Mouse (Mus musculus): ENCODE measurements around the gene Dnal4. TPM values are rescaled to one million over a fixed set of nuclear protein-coding genes. Genes with fewer than 3 reads are reported as not detected.

The Dnal4 gene
- polyA plus RNA-seq, 1 experiment = 18.7 TPM

DNA sequence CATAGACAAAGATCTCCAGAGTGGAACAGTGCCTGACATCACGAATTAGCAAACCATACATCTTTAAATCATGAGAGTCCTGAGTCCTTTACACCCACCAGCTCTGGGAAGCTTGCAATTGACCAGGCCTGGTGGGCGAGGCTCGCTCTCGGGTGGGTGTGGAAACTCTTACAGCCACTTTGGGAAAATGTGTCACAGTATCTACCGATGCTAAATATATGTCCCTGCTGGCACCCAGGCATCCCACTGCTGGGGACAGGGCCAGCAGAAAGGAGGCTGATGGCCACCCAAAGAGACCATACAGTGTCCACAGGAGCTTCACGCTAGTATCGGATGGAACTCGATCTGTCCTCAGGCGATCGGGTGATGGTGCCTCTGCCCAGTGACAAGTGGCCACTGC, 20.9 kb upstream of the Dnal4 start:
- 84% methylated on average over 10 of the region's 10 CpGs for WGBS
- H3K4me1 ChIP-seq (ENCODE audit: control insufficient read depth, insufficient read depth, insufficient read length, low read length) = no peaks in the 10 kb centered on the region; the same call in 1 of the 2 replicates
- no peaks in the 10 kb centered on the region for H3K36me3 ChIP-seq (ENCODE audit: control insufficient read depth, insufficient read depth, low read length)
- no peak overlapping the region for H3K27ac ChIP-seq (ENCODE audit: insufficient read depth, low read depth, low read length)
- H3K27me3 ChIP-seq (ENCODE audit: control insufficient read depth, insufficient read depth, low read length) = peaks cover 16% of the 10 kb centered on the region; the same call in 1 of the 2 replicates
- TF ChIP-seq CTCF (IDR thresholded peaks at IDR 0.05; ENCODE audit: extremely low read depth, insufficient read length, insufficient replicate concordance, low read depth, low read length) = no peak
- TF ChIP-seq POLR2A (IDR thresholded peaks at IDR 0.05; ENCODE audit: low read depth, low read length) = no peak
- H3K4me3 ChIP-seq (ENCODE audit: low read depth, low read length) = no peak overlapping the region

DNA sequence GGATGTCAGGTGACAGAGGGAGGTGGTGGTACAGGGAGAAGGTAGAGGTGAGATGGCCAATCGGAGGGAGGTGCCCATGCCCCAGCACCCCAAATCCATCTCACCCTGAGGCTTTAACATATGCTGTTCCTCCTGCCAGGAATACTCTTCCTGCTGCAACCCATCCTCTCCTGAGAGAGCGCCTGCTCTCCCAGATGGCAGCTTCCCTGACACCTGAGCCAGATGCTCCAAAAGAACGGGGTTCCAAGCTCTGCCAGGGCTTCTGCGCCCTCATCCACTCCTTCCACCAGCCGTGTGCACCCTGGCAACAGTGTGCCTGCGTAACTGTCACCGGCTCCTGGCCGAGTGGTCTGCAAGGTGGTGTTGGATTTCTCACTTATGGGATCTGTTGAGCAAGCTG, 20.0 kb upstream of the Dnal4 start:
- Histone ChIP-seq H3K27me3 (ENCODE audit: control insufficient read depth, insufficient read depth, low read length) (peaks cover 10% of the 10 kb centered on the region; the same call in 1 of the 2 replicates), H3K4me1 (ENCODE audit: control insufficient read depth, insufficient read depth, insufficient read length, low read length) (no peaks in the 10 kb centered on the region), H3K4me3 (ENCODE audit: low read depth, low read length) (no peak overlapping the region), H3K27ac (ENCODE audit: insufficient read depth, low read depth, low read length) (no peak overlapping the region), H3K36me3 (ENCODE audit: control insufficient read depth, insufficient read depth, low read length) (no peaks in the 10 kb centered on the region)
- TF ChIP-seq CTCF (IDR thresholded peaks at IDR 0.05; ENCODE audit: extremely low read depth, insufficient read length, insufficient replicate concordance, low read depth, low read length) = no peak
- no peak for TF ChIP-seq POLR2A (IDR thresholded peaks at IDR 0.05; ENCODE audit: low read depth, low read length)
- 82% methylated on average over 8 of the region's 8 CpGs for WGBS

DNA sequence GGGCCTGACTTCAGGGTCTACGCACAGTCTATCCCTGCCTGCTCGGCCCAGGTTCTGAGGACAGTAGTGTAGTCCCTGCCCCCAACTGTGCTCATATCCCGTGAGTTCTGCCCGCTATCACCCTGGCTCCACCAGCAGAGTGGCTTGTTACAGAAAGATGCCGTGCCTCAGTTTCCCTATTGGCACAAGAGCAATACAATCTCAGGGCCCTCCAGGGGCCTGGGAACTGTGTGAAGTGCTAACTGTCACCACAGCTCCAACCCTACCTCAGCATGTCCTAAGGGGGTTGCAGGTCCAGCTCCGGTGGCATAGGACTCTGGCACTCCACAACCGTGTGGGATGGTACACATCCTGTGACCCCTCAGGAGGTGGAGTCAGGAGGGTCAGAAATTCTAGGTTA, 19.4 kb upstream of the Dnal4 start:
- Histone ChIP-seq H3K4me3 (ENCODE audit: low read depth, low read length) (no peak overlapping the region), H3K27me3 (ENCODE audit: control insufficient read depth, insufficient read depth, low read length) (peaks cover 4% of the 10 kb centered on the region; the same call in 1 of the 2 replicates), H3K4me1 (ENCODE audit: control insufficient read depth, insufficient read depth, insufficient read length, low read length) (no peaks in the 10 kb centered on the region), H3K36me3 (ENCODE audit: control insufficient read depth, insufficient read depth, low read length) (no peaks in the 10 kb centered on the region), H3K27ac (ENCODE audit: insufficient read depth, low read depth, low read length) (no peak overlapping the region)
- whole genome bisulfite sequencing = 83% methylated on average over 7 of the region's 7 CpGs
- TF ChIP-seq POLR2A (IDR thresholded peaks at IDR 0.05; ENCODE audit: low read depth, low read length) (no peak), CTCF (IDR thresholded peaks at IDR 0.05; ENCODE audit: extremely low read depth, insufficient read length, insufficient replicate concordance, low read depth, low read length) (no peak)

DNA sequence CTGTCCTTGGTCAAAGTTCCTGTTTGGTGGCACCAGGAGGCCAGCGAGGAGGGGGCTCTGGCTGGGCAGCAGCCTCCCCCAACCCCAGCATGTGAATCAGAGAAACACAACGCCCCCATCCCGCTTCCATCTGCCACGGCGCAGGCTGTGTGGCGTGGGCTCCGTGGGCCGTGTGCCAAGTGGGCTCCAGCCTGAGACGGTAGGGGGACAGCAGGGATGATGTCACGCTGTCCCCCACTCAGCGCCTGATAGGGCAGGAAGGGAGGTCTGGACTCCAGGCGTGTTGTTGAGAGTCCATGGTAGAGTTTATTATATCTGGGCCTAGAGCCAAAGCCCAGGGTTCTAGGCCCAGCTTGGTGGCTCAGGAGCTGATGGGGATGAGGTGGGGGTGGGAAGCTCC, 18.6 kb upstream of the Dnal4 start:
- Histone ChIP-seq H3K4me1 (ENCODE audit: control insufficient read depth, insufficient read depth, insufficient read length, low read length) (no peaks in the 10 kb centered on the region), H3K36me3 (ENCODE audit: control insufficient read depth, insufficient read depth, low read length) (no peaks in the 10 kb centered on the region), H3K27ac (ENCODE audit: insufficient read depth, low read depth, low read length) (no peak overlapping the region), H3K27me3 (ENCODE audit: control insufficient read depth, insufficient read depth, low read length) (no peaks in the 10 kb centered on the region), H3K4me3 (ENCODE audit: low read depth, low read length) (no peak overlapping the region)
- TF ChIP-seq POLR2A (IDR thresholded peaks at IDR 0.05; ENCODE audit: low read depth, low read length) (no peak), CTCF (IDR thresholded peaks at IDR 0.05; ENCODE audit: extremely low read depth, insufficient read length, insufficient replicate concordance, low read depth, low read length) (no peak)
- WGBS = 75% methylated on average over 12 of the region's 12 CpGs

DNA sequence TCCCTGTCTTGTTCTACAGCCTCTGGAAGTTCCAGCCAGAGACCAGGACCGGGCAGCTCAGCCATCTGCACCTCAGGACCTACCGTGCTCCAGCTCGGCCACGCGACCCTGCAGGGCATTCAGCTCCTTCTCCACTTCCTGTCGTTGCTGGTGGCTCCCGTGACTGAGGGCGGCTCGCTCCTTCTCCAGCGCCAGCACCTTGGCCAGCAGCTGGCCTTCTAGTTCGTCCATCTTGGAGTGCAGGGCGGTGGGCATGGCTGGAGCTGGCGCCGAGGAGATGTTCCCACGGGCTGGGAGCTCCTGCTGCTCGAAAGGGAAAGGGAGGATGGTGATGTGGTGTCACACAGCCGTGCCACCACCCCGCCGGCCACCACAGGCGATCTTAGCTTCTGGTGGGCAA, 16.5 kb upstream of the Dnal4 start:
- 20% methylated on average over 20 of the region's 20 CpGs for WGBS
- Histone ChIP-seq H3K4me1 (ENCODE audit: control insufficient read depth, insufficient read depth, insufficient read length, low read length) (no peaks in the 10 kb centered on the region), H3K27ac (ENCODE audit: insufficient read depth, low read depth, low read length) (no peak overlapping the region), H3K27me3 (ENCODE audit: control insufficient read depth, insufficient read depth, low read length) (no peaks in the 10 kb centered on the region), H3K4me3 (ENCODE audit: low read depth, low read length) (no peak overlapping the region), H3K36me3 (ENCODE audit: control insufficient read depth, insufficient read depth, low read length) (no peaks in the 10 kb centered on the region)
- TF ChIP-seq CTCF (IDR thresholded peaks at IDR 0.05; ENCODE audit: extremely low read depth, insufficient read length, insufficient replicate concordance, low read depth, low read length) = no peak
- TF ChIP-seq POLR2A (IDR thresholded peaks at IDR 0.05; ENCODE audit: low read depth, low read length) = no peak

DNA sequence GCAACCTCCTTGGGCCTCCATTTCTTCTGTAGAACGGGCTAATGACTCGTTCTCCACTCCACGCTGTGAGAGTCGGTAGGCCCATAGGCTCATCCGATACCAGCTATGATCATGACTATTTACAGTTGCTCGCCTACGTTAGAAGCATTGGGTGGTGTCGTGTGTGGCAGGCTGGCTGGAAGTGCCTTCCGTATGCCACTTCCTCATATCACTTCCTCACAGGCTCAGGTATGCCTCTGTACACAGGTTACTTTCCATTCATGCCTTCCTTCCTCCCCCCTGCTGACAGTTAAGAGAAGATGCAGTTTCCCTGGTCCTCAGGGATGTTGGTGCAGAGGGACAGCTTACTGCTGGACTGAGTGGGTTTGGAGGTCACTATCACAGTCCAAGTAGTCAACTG, 15.4 kb upstream of the Dnal4 start:
- Histone ChIP-seq H3K36me3 (ENCODE audit: control insufficient read depth, insufficient read depth, low read length) (no peaks in the 10 kb centered on the region), H3K4me1 (ENCODE audit: control insufficient read depth, insufficient read depth, insufficient read length, low read length) (no peaks in the 10 kb centered on the region), H3K4me3 (ENCODE audit: low read depth, low read length) (no peak overlapping the region), H3K27ac (ENCODE audit: insufficient read depth, low read depth, low read length) (no peak overlapping the region), H3K27me3 (ENCODE audit: control insufficient read depth, insufficient read depth, low read length) (no peaks in the 10 kb centered on the region)
- 85% methylated on average over 9 of the region's 9 CpGs for WGBS
- TF ChIP-seq POLR2A (IDR thresholded peaks at IDR 0.05; ENCODE audit: low read depth, low read length) (no peak), CTCF (IDR thresholded peaks at IDR 0.05; ENCODE audit: extremely low read depth, insufficient read length, insufficient replicate concordance, low read depth, low read length) (no peak)

DNA sequence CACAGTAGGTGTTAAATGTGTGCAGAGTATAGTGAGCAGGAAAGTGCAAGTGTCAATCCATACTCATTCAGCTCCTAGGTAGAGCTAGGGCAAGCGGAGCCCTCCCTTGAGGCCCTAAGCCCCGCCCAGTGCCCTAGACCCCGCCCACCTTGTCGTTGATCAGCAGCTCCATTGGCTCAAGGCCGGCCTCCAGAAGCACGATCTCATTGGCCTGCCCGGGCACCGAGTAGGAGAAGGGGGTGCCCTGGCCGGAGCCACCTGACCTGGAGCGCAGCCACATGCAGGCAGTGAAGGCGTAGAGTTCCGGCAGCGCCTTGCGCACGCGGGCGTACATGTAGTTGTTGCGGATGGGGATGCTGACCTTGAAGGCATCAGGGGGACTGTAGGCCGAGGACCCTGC, 14.8 kb upstream of the Dnal4 start:
- Histone ChIP-seq H3K4me1 (ENCODE audit: control insufficient read depth, insufficient read depth, insufficient read length, low read length) (no peaks in the 10 kb centered on the region), H3K27ac (ENCODE audit: insufficient read depth, low read depth, low read length) (no peak overlapping the region), H3K4me3 (ENCODE audit: low read depth, low read length) (no peak overlapping the region), H3K27me3 (ENCODE audit: control insufficient read depth, insufficient read depth, low read length) (no peaks in the 10 kb centered on the region), H3K36me3 (ENCODE audit: control insufficient read depth, insufficient read depth, low read length) (no peaks in the 10 kb centered on the region)
- TF ChIP-seq POLR2A (IDR thresholded peaks at IDR 0.05; ENCODE audit: low read depth, low read length) = no peak
- no peak for TF ChIP-seq CTCF (IDR thresholded peaks at IDR 0.05; ENCODE audit: extremely low read depth, insufficient read length, insufficient replicate concordance, low read depth, low read length)
- WGBS = 33% methylated on average over 19 of the region's 19 CpGs

DNA sequence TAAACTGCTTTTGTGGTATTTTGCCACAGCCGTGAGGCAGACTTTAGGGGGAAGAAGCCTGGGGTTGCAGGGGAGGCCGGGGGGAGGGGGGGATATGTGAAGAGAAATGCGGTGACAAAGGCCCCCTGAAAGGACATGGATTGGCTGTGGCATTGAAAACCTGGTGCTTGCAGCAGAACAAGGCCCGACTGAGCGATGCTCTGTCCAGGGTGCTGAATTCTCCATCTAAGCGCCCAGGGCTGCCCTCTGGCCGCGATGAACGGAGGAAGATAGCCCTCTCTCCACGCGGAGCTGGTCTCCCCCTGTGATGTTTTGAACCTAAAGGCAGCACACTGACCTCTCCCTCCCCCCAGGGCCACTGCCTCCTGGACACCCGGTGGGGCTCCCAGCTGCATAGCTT, 13.9 kb upstream of the Dnal4 start:
- Histone ChIP-seq H3K27ac (ENCODE audit: insufficient read depth, low read depth, low read length) (no peak overlapping the region), H3K4me3 (ENCODE audit: low read depth, low read length) (no peak overlapping the region), H3K27me3 (ENCODE audit: control insufficient read depth, insufficient read depth, low read length) (no peaks in the 10 kb centered on the region), H3K36me3 (ENCODE audit: control insufficient read depth, insufficient read depth, low read length) (no peaks in the 10 kb centered on the region), H3K4me1 (ENCODE audit: control insufficient read depth, insufficient read depth, insufficient read length, low read length) (no peaks in the 10 kb centered on the region)
- TF ChIP-seq CTCF (IDR thresholded peaks at IDR 0.05; ENCODE audit: extremely low read depth, insufficient read length, insufficient replicate concordance, low read depth, low read length) = no peak
- TF ChIP-seq POLR2A (IDR thresholded peaks at IDR 0.05; ENCODE audit: low read depth, low read length) = no peak
- 5% methylated on average over 12 of the region's 12 CpGs for whole genome bisulfite sequencing

Data from small intestine, adult 2 months (tissue).